Mouse (Mus musculus): ENCODE data around the gene Dock9. TPM values are rescaled to one million over a fixed set of nuclear protein-coding genes. Genes with fewer than 3 reads are reported as not detected.
A peak's percentile ranks its signal among the peaks of the same experiment; 100 is the strongest.

Dock9 gene
- total RNA-seq, 2 experiments from 2014 or later = 8.6 to 12.9 TPM

DNA sequence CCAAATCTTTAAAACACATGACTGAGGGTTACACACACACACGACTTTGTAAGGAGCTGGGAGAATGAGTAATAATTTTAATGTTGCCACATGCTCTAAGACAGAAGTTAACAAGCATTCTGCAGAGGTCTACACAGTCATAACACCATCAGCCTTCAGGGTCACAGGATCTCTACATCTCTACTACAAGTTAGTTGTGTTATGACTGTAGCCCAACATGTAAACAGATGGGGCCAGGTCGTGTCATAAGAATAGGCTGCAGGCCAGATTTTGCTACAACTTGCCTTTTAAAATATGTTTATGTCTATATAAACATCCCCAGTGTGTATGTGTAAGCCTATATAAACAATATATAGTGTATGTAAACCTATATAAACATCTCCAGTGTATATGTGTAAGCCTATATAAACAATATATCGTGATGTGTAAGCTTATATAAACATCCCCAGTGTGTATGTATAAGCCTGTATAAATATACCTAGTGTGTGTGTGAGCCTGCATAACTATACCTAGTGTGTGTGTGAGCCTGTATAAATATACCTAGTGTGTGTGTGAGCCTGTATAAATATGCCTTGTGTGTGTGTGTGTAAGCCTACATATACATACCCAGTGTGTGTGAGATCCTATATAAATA is 130.9 kb downstream of the Dock9 start:
- no peak for ATAC-seq (replicated peaks; ENCODE audit: poor library complexity, severe bottlenecking)

DNA sequence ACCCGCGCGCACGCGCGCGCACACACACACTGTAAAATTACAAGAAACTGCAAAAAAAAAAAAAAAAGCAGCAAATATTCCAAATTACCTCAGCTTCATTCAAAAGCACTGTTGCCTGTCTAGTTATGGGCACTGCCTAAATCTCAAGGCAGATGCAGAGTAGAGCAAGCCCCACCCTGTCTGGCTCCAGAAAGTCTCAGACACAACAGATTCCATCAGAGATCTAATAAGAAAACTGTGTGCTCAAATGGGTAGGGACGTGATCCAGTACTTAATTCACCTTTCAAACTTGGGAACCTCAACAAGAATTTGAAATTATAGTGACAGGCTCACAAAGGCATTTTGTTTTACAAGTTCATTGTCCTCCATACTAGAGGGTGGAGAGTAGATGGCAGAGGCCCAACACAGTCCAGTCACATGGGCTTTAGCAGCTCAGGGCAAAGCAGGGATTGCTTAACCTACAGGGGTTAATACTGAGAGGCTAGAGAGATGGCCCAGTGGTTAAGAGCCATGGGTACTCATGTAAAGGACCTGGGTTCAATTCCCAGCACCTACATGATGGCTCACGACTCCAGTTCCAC is 131.9 kb downstream of the Dock9 start:
- no peak for ATAC-seq (replicated peaks; ENCODE audit: poor library complexity, severe bottlenecking)

GRCm38 (mm10) chr14:121663913-121664312 is 133.7 kb downstream of the Dock9 start:
- ATAC-seq (replicated peaks; ENCODE audit: poor library complexity, severe bottlenecking) = no peak

DNA sequence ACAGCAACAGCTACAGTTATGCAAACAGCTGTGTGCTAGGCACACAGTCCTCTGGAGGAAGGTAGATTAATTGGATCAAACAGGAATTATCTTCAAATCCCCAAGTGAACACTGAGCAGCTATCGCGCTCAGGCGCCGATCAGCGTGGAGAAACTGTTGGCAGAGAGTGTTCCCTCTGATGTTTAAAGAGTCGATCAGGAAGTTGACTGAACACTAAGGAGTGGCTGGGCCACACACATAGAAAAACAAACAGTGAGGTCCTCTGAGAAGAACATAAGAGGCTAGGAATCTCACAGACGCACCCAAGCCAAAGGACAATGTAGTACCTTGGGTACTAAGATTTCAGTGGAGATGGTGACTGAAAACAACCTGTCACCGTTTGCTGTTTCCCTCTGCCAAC is 136.7 kb downstream of the Dock9 start:
- no peak for ATAC-seq (replicated peaks; ENCODE audit: poor library complexity, severe bottlenecking)

GRCm38 (mm10) chr14:121660167-121660894 is 137.3 kb downstream of the Dock9 start:
- ATAC-seq (replicated peaks; ENCODE audit: poor library complexity, severe bottlenecking) = no peak

DNA sequence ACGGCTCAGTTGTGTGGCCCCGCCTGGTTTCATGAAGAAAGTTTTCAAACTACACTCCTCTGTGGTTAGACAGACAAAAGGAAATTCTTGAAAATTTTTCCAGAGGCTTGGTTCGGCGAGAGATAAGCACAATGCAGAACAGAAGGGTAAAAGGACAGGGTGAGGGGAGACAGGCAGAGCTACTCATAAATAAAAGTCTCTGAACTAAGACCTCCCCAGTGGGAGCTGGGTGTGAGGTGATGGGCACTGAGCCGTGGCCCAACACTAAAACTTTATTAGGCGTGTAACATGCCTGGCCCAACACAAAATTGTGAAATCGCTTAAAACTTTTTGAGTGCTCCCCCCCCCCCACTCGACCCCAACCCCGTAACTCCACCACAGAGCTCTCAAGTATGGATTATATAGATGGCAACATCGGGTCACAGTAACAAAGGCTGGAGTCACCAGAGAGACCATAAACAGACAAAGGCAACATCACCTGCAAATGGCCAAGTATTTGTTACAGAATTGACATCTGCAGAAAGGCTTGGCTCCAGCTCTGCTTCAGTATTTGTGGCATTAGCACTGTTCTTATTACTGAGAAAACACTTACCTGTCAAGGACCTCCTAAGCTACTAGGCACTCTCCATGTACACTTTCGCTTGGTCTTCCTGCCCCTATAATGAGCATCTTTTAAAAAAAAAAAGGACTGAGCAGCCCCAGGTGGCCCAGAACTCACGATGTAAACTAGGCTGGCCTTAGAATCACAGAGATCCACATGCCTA is 138.4 kb downstream of the Dock9 start:
- no peak for ATAC-seq (replicated peaks; ENCODE audit: poor library complexity, severe bottlenecking)

GRCm38 (mm10) chr14:121658537-121658936 is 139.1 kb downstream of the Dock9 start:
- ATAC-seq (replicated peaks; ENCODE audit: poor library complexity, severe bottlenecking) = no peak

DNA sequence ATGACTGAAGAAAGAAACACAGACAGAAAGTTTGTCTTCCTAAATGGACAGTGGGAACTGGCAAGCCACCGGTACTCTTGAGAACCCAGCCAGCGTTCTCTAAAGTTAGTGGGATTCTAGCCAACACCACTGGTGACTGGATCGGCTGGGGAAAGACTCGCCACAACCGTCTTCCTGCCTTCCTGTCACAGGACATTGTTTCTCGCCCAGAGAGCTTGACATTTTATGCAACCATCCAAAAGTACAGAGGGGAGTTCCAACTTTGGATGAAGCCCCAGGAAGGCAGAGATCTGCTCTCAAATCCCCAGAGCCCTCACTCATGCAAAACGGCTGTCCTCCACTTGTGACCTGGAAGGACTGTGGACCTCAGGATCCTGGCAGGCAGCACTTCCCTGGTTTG is 140.0 kb downstream of the Dock9 start:
- 0 out of 2 replicates have a peak, but pooled peaks have one; percentile 18 for ATAC-seq (replicated peaks; ENCODE audit: poor library complexity, severe bottlenecking)

- ATAC-seq (replicated peaks; ENCODE audit: poor library complexity, severe bottlenecking) = no peak
Measured at GRCm38 (mm10) chr14:121656912-121657311, 140.7 kb downstream of the Dock9 start.

GRCm38 (mm10) chr14:121654977-121655376 is 142.7 kb downstream of the Dock9 start:
- no peak for ATAC-seq (replicated peaks; ENCODE audit: poor library complexity, severe bottlenecking)

GRCm38 (mm10) chr14:121654416-121654967 is 143.1 kb downstream of the Dock9 start:
- no peak for ATAC-seq (replicated peaks; ENCODE audit: poor library complexity, severe bottlenecking)

DNA sequence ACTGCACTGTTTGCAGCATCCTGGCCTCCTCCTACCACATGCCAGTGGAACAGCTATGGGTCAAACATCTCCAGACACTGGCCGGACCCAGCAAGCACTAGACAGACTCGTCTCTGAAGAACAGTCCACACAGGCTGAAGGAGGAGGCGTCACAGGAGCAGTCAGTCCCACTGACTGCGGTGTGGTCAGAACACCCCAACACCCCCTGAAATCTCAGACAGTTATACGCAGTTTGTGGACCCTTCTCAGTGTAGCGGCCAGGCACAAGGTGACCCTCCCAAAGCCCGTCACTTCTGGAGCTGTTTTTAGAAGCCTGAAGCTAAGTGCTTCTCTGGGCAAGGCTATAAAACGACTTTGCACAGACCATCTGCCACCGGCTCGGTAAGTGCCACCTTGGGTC is 143.9 kb downstream of the Dock9 start:
- no peak for ATAC-seq (replicated peaks; ENCODE audit: poor library complexity, severe bottlenecking)

DNA sequence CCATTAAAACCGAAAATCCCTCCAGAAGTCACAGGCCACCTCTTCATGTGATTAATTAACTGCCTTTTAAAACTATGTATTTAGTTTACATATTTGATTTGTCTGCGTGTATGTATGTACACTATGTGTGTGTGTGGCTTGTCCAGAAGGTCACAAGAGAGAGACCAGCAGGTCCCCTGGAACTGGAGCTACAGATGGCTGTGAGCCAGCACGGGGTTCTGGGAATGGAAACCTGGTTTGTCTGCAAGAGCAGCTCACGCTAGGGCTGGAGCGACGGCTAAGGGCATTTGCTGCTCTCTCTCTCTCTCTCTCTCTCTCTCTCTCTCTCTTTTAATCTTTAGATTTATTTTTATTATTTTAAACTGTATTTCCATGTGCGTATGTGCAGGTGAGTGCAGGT is 144.4 kb downstream of the Dock9 start:
- ATAC-seq (replicated peaks; ENCODE audit: poor library complexity, severe bottlenecking) = no peak

- peak; percentile 60 for ATAC-seq (replicated peaks; ENCODE audit: poor library complexity, severe bottlenecking)
Measured at GRCm38 (mm10) chr14:121648581-121649060, 149.0 kb downstream of the Dock9 start.

DNA sequence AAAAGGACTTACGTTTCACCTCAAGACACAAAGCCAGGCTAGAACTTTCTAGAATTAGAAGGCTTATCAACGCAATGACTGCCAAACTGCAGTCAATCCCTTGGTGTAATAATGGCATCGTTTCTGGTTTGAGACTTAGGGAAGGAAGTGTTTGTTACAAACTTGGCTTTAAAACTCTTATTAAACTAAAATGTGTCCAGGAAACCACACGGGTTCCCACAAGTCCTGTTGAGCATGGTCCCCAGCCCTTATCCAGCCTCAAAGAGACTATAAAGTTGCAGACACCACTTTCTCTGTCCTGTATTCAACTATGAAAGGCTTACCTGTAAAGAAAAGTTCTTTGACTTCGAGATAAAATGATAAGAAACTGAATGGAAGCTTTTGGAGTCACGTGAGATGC is 149.9 kb downstream of the Dock9 start:
- ATAC-seq (replicated peaks; ENCODE audit: poor library complexity, severe bottlenecking) = 0 out of 2 replicates have a peak, but pooled peaks have one; percentile 8

GRCm38 (mm10) chr14:121646617-121647016 is 151.0 kb downstream of the Dock9 start:
- peak; percentile 41 for ATAC-seq (replicated peaks; ENCODE audit: poor library complexity, severe bottlenecking)

DNA sequence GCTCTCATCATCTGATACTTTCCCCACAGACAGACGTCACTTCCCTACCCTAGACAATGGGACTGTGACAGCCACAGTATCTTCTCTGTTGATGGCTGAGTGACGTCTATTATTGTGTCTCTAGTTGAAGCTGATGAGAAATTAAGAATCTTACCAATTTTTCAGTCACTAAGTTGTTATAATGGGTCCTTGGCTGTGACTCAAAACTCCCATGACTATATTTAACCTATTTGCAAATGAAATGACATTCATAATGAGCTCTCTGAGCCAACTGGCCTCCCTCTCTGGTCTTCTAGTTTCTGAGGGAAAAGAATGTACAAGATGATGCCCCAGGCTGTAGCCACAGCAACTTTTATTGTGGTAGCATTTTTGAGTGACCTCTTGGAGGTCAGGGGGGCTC is 153.3 kb downstream of the Dock9 start:
- no peak for ATAC-seq (replicated peaks; ENCODE audit: poor library complexity, severe bottlenecking)

DNA sequence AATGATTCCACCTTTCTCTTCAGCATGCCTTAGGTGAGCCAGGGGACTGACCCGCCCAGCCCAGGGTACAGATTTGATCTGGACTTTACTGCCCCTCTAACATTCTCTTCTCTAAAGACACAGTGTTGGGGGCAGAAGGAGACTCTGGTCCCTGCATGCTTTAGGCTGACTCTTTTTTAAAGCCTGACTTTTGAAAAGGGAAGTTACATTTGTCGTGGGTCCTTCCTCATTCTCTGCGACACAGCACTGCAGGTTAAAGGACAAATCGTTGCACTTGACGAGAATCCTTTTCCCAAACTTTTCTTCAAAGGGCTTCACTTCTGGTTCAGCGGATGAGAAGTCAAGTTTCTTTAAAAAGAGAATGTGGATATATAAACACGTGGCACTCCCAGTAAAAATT is 156.4 kb downstream of the Dock9 start:
- peak; percentile 85 for ATAC-seq (replicated peaks; ENCODE audit: poor library complexity, severe bottlenecking)

DNA sequence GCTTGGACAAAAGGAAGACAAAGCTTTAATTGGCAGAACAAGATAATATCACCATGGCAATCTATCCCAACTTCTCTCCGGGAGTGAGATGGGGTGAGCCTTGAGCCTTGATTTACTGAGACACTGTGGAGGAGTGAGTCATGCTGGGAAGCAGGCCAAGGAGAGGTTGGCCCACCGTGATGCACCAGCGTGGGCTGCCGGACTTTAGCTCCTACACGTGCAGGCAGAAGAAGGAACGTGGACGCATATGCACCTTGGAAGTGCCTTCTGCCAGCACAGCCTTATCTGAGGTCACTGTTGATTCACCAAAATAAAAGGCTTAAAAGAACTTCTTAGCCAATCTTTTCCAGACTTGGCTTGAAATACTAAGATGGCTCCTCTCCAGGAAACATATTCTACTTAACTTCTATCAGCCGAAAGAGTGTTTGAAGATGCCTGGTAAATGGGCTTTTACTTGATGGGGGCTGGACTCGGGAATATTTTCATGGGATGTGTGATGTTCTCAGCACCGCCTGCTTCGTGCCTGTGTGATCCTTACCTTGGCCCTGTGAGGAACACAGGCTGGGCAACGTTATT is 160.6 kb downstream of the Dock9 start:
- no peak for ATAC-seq (replicated peaks; ENCODE audit: poor library complexity, severe bottlenecking)
